Mouse (Mus musculus) kidney, postnatal 4 days (tissue): ENCODE measurements at regions not wholly inside any gene's neighbourhood (a gene's known extent, or its start where the extent isn't known, plus 50 kb on each side); places are given as distances from the start of the nearest gene placed in this dataset.

ENCODE experiments used
- DNase-seq, 2 experiments: peaks; one replicate each; pipeline ENCODE4 v3.0.0; 2021; ENCODE audit warnings: mixed read lengths in 2 of 2

GRCm38 (mm10) chr13:44085621-44086510, 301.3 kb downstream of the Cd83 start:
- DNase-seq: no peak

GRCm38 (mm10) chr13:44086801-44087200, 302.2 kb downstream of the Cd83 start:
- peak in 1 of 2 experiments; percentile 35 for DNase-seq

- DNase-seq: no peak
These were observed 312.6 kb downstream of the Cd83 start for GRCm38 (mm10) chr13:44097141-44097540.

DNA sequence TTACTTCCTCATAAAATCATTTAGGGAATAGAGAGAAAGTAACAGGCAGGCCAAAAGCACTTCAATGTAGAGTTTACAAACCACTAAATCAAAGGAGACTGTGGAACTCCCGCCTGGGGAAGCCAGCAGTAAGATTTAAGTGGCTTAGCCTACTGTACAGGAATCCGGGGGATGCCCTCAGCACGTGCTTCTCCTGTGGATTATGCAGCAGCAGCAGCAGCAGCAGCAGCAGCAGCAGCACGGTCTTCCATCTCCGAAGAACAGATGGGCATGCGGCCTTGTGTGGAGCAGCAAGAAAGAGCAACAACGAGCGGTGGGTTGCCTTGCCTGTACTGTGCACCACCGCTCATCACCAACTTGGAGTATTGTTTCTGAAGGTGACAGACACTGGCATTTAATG, 314.9 kb downstream of the Cd83 start:
- peak in 1 of 2 experiments; percentile 32 for DNase-seq

GRCm38 (mm10) chr13:44100125-44101067, 315.8 kb downstream of the Cd83 start:
- DNase-seq: no peak

- no peak for DNase-seq
These were observed 316.6 kb downstream of the Cd83 start for GRCm38 (mm10) chr13:44101161-44101560.

DNA sequence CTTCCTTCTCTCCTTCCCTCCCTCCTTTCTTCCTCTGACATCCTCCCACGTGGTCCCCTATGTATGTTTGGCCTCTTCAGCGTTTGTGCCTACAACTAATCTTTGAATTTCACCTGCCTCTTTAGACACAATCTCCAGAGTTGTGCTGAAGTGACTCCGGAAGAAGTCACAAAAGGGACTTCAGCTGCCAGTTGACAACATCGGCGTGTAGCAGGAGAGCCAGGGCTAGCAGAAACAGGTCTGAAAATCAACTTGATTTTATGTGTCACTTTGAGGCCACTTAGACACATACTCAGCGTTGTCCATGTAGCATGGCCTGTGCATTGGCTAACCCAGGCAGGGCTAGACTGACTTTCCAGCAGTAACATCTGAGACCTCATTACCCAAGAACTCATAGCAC, 317.2 kb downstream of the Cd83 start:
- DNase-seq: no peak

DNA sequence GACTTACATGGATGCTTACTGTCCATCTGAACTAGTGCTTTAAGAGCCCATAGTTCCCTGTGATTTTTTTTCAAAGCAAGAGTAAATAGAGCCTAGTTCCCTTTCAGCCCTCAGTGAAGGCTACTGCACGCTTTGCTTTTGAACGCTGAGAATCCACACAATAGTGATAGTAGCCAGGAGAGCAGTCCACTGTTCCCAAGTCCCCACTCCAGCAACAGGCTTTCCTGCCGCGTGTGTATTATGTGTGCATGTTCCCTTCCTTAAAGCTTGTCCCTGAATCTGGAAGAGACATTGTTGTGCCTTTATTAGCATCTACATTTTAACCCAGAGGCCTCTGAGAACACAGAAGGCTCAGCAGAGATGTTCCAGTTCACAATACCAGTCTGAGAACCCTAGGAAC, 317.7 kb downstream of the Cd83 start:
- DNase-seq: no peak

DNA sequence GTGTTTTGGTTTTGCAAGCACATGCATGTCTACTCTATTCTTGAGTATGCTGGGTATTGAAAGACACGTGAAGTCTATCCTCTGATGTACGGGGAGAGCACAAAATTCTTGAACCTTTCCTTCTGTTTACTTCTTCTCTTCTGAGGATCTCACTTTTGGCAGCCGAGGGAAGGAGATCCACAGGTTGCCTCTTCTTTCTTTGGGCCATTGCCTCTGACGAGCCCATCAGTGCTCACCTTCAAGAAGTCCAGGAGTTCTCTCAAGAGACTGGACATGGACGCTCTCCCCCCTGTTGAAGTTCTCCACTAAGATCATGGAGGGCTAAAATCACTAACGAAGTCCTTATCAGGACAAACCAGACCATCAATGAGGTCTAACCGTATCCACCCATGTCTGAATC, 318.8 kb downstream of the Cd83 start:
- DNase-seq: no peak

DNA sequence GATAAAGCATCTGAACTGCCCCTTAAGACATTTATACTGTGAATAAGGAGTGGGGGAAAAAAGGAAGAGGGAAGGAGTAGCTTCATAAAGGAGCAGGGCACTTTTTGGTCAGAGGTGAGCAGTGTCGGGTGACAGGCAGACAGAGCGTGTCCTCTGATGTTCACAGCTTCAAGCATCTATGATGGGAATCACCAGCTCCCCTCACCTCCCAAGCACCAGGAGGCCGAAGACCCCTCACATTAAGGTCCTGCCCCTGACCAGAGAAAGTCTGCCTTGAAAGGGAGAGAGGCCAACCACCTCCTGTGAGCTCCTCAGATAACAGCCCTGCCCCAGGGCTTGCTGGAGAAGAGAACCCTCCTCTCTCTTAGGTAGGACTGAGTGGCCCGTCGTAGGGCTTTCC, 320.6 kb downstream of the Cd83 start:
- no peak for DNase-seq

- DNase-seq: no peak
These were observed 324.1 kb downstream of the Cd83 start for GRCm38 (mm10) chr13:44108695-44109094.

DNA sequence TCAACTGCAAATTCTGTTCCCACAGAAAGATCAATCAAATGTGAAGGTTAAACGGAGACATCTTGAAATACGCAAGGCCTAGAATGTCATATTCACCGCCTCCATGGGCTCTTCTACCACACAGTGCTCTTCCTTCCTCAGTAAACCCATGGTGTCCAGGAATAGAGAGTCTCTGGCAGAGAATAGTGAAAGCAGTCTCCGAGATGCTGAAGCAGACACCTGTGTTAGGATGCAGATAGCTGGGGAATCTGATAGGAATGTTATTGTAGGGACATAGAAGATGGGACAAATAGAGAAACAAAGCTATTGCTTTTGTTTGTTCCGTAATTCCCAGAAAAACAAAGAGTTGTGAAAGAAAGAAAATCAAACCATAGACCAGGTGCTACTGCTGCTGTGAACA, 328.5 kb downstream of the Cd83 start:
- DNase-seq: no peak

DNA sequence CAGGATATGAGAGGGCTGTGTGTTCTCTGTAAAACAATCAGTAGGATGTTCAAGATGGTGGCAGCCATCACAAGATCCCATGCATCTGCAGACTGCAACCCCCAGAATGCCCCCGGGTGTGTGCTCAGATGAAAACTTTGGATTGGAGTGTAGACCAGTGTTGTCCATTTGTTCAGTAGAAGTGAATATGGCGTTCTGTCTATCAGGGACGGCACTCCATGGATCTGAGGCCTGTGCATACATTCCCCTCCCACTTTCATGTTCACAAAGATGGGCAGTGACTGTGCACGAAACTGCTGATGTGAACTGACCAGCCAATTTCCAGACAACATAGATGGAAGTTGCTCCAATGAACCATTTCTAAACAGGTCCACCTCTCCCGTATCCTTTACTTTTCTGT, 330.3 kb downstream of the Cd83 start:
- no peak for DNase-seq

- DNase-seq: no peak
These were observed 333.3 kb downstream of the Cd83 start for GRCm38 (mm10) chr13:44117841-44118240.

DNA sequence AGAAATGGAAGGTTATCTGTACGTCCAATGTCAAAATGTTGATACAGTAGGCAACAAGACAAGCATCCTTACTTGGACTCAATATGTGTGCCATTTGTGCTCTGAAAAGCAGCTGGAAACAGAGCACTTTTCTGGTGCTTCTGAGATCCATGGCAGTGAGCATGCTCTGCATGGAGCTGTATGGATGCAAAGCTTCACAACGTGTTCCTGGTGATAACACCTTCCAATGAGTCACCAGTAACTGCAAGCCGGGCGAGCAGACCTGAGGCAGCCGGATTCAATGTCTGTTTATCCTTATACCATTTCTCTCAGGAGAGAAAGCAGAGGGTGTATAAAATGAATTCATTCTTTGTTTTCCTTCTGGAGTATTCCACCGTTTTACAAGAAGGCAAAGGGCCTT, 334.3 kb downstream of the Cd83 start:
- no peak for DNase-seq

- DNase-seq: peak; percentile 47 to 64
These were observed 336.7 kb downstream of the Cd83 start for GRCm38 (mm10) chr13:44121241-44121671.

DNA sequence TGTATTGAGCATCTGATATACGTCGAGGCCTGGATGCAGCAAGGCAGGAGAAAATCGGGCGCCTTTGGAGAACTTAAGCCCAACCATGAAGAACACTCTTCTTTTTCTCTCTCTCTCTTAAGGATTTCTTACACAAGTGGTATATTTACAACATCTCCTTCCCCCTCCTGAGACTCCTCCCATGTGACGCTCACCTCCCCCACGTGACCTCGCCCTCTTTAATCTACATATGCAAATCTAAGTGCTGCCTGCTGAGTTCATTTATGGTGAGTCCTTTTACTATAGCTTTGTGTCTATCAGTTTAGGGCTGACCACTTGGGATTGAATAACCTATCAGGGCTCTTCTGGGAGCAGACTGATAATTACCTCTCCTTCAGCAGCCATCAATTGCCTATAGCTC, 337.4 kb downstream of the Cd83 start:
- DNase-seq: no peak

- peak; percentile 29 to 62 for DNase-seq
These were observed 341.6 kb downstream of the Cd83 start for GRCm38 (mm10) chr13:44126198-44126597.

DNA sequence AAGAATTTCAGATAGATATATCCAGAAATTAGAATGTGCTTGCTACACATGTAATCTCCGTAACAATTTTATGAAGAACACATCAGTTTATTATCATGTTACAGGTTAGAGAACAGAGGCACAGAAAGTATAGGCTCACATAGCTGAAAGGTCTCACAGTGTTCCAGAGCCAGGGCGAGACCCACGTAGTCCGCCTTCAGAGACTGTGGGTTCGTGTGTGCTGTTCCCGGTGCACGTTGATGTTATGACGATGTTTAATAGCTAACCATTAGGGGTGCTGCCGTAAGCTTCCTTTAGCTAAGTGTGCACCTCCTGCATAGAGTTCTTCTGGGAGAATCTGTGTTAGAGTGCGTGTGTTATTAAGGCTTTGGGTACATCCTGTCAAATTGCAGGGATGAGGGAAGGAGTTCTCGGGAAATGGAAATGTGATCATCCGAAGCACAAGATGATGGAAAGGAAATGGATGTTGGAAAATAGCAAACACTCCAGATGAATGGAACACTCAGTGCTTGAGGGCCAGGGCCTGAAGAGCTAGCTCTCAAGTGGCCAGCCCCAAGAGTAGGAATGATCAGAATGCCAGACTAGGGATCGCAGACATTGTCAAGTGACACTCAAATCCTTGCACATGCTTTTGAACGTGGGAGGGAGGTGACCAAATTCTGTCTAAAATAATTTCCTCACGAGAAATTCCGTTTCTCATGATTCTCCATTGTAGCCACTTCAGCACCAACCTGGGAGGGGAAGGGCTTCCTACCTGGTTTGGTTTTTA, 344.1 kb downstream of the Cd83 start:
- no peak for DNase-seq

- no peak for DNase-seq
These were observed 347.3 kb downstream of the Cd83 start for GRCm38 (mm10) chr13:44131916-44132315.

DNA sequence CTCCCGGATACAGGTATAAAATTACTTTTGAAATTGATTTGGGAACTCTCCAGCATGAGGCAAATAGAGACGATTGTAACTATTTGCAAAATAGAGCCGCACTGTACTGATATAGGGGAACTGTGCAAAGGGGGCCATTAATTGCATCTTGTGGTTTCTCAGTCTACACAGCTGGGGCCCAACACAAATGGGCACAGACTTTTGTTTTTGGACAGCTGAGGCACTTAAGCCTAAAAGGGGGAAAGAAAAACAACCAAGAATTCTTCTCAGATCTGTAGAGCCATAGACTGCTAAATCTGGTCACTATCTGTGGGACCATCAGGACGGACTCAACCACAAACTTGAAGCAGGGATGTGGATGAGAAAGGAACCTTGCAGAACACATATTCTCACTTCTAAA, 347.9 kb downstream of the Cd83 start:
- no peak for DNase-seq

- DNase-seq: peak; percentile 61 to 71
These were observed 348.9 kb downstream of the Cd83 start for GRCm38 (mm10) chr13:44133436-44133835.

- DNase-seq: no peak
These were observed 356.6 kb downstream of the Cd83 start for GRCm38 (mm10) chr13:44141181-44141580.
